Mouse (Mus musculus) intestine, postnatal 0 days (tissue): ENCODE data around the gene Tmem191c. TPM values are rescaled to one million over a fixed set of nuclear protein-coding genes. Genes with fewer than 3 reads are reported as not detected.

Experiments
- ATAC-seq: fragments of 200-750 bp; cut with Nextera tagmentation; 2 replicates; pipeline ENCODE4 v1.8.0; 2017; ENCODE audit warnings: mild to moderate bottlenecking, moderate TSS enrichment, moderate library complexity
- H3K27ac ChIP-seq: fragments of 300-500 bp; sonication (generic); 2 replicates; pipeline ENCODE4 v1.5.1; 2014; ENCODE audit warnings: mild to moderate bottlenecking, low read depth, low read length, moderate library complexity
- H3K27me3 ChIP-seq: fragments of 300-500 bp; sonication (generic); replicated peaks from 2 replicates; pipeline ENCODE4 v1.6.1; 2014; ENCODE audit warnings: low read length, mixed read lengths; ENCODE audit not compliant: control insufficient read depth, insufficient read depth
- H3K36me3 ChIP-seq: fragments of 300-500 bp; sonication (generic); 2 replicates; pipeline ENCODE4 v1.6.1; 2014; ENCODE audit warnings: mild to moderate bottlenecking, moderate library complexity; ENCODE audit not compliant: control insufficient read depth, insufficient read depth
- H3K4me1 ChIP-seq: fragments of 300-500 bp; sonication (generic); replicated peaks from 2 replicates; pipeline ENCODE4 v1.6.1; 2014; ENCODE audit warnings: antibody characterized with exemption, low read length, mixed read lengths; ENCODE audit not compliant: control insufficient read depth, insufficient read depth
- H3K4me2 ChIP-seq: fragments of 300-500 bp; sonication (generic); replicated peaks from 2 replicates; pipeline ENCODE4 v1.6.1; 2014; ENCODE audit warnings: low read depth, mild to moderate bottlenecking, moderate library complexity
- H3K4me3 ChIP-seq: fragments of 300-500 bp; sonication (generic); 2 replicates; pipeline ENCODE4 v1.5.1; 2014; ENCODE audit warnings: low read depth, low read length
- H3K9ac ChIP-seq: fragments of 300-500 bp; sonication (generic); 2 replicates; pipeline ENCODE4 v1.6.1; 2014; ENCODE audit warnings: mild to moderate bottlenecking, low read depth, low read length
- H3K9me3 ChIP-seq: fragments of 300-500 bp; sonication (generic); 2 replicates; pipeline ENCODE4 v1.6.1; 2016; ENCODE audit warnings: mixed run types; ENCODE audit not compliant: control insufficient read depth
- CTCF ChIP-seq: sonication (generic); IDR thresholded peaks from 2 replicates; pipeline ENCODE4 v1.5.1; 2016; ENCODE audit warnings: low read depth, mild to moderate bottlenecking, control low read depth, antibody characterized with exemption, moderate library complexity
- WGBS: fragments of 180-500 bp; shearing (Covaris S2); extraction: QIAGEN DNeasy Blood & Tissue Kit; methylation state at CpG from one replicate; pipeline ENCODE4 v1.1.7; 2014; 5-methylcytosine and 5-hydroxymethylcytosine counted together
- polyA plus RNA-seq: library from polyadenylated mRNA; unstranded; fragments of >200 nt; fragmentation: Nextera tagmentation; extraction: Ambion mirVana; gene quantifications from 2 replicates; pipeline ENCODE4 v1.2.1, GENCODE M21; 2015

Tmem191c gene
- polyA plus RNA-seq, 1 experiment from 2014 or later: 4.8 TPM

DNA sequence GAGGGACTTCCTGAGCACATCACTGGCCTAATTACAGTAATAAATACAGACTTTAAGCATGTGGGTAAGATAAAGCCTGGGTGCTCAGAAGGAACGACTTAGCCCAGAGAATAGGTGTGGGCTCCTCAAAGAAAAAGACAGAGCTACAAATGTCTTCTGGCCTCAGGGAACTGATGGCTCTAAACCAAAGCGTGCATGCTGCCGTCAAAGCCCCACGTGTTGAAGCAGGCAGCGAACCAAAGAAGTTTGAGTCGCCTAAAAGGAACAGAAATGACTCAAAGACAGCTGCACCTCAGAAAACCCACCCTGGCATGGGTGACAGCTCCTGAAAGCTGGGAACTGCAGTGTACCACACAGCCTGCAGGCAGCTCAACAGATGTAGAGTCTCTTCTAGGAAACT lies 4.0 kb upstream of the Tmem191c start:
- Histone ChIP-seq H3K9me3 (no peaks in the 10 kb centered on the region), H3K27ac (no peak overlapping the region), H3K4me1 (no peaks in the 10 kb centered on the region), H3K4me2 (no peak overlapping the region), H3K9ac (no peak overlapping the region), H3K36me3 (no peaks in the 10 kb centered on the region), H3K27me3 (0 out of 2 replicates have a peak, but pooled peaks cover 4% of the 10 kb centered on the region), H3K4me3 (no peak overlapping the region)
- no peak for ATAC-seq
- 73% methylated on average over 6 of the region's 6 CpGs for WGBS
- TF ChIP-seq CTCF: no peak

DNA sequence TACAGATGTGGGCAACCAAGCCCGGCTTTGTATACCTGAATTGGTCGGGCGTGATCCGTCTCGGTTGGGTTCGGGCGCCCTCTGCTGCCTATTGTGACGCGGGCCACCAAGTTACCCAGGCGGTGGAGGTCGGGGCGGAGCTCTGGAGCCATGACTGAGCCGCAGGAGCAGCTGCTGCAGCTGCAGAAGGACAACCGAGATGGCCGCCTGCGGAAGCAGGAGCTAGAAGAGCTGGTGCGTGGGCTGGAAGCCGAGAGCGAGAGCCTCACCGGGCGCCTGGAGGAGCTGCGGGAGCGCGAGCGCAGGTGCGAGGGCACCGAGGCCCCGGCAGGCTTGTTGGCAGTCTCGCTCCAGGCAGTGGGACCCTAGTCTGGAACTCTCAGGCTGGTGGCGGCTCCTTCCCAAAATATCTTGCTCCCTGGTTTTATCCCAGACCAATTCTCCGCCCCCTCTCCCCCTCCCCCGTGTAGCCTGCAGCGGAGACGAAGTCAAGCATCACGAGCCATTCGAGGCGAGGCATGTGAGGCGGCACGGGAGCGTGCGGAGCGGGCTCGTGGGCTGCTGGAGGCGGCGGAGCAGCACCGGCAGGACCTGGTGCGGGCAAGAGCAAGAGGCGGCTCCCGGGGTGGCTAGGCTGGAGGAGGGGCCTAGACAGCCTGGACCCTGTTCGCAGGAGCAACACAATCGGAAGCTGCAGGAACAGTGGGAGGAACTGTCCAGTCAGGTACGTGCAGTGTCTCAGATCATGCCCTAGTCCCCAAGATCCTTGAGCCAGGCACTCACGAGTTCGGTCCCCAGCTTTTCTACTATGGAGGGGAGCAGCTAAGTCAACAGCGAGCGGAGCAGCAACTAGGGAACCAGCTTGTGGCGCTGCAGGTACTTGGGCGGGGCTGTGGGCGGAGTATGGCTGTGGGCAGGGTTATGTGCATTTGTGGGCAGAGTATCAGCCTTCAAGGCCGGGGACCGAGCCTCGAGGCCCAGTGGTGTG lies 581 bp downstream of the Tmem191c start:
- Histone ChIP-seq H3K36me3 (peaks cover 8% of the 10 kb centered on the region; the same call in 1 of the 2 replicates), H3K9ac (peak overlapping the region; percentile 45), H3K27me3 (peaks cover 16% of the 10 kb centered on the region; the same call in 1 of the 2 replicates), H3K4me1 (peaks cover 9% of the 10 kb centered on the region), H3K4me3 (peak overlapping the region; percentile 56), H3K4me2 (peak overlapping the region; percentile 98), H3K27ac (0 out of 2 replicates have a peak overlapping the region, but pooled peaks have one; percentile 46), H3K9me3 (no peaks in the 10 kb centered on the region)
- ATAC-seq: peak; percentile 82
- TF ChIP-seq CTCF: peak; percentile 98
- under 1% methylated on average over 62 of the region's 62 CpGs for WGBS

DNA sequence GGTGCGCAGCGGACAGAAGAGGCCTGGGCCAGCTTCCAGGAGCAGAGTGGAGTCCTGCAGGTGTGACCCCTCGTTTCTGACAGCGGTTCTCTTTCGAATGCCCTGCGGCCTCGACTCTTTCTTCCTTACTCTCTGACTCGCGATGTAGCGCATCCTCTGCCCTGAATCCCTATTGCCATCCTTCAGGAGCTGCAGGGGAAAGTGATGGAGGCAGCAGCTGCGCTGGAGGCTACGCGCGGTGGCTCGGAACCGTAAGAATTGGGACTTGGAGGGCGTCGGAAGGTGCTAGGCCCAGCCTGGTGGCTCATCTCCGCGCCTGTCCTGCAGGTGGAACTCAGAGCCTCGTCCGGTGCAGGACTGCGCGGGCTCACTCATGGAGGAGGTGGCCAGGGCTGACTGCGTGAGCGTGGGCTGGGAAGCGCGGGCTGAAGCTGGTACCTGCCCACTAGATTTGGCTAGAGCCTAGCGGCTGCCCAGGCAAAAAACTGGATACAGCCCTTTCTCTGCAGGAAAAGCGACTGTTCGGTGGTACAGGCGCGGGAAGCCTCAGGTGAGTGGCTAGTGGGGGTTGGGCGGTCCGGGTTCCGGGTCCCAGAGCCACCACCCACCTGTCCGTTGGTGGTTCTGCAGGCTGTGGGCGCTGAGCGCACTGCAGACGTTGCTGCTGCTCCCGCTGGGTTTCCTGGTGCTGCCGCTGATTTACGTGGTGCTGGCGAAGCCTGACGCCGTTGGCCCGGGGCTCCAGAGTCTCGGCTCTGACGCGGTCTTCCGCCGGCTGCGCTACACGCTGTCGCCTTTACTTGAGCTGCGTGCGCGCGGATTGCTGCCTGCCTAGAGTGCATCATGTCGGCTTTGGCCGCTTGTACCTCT lies 1.7 kb downstream of the Tmem191c start:
- Histone ChIP-seq H3K27ac (no peak overlapping the region), H3K9me3 (no peaks in the 10 kb centered on the region), H3K9ac (no peak overlapping the region), H3K4me3 (peak overlapping the region; percentile 56), H3K4me1 (peaks cover 9% of the 10 kb centered on the region), H3K4me2 (peak overlapping the region; percentile 98), H3K36me3 (peaks cover 20% of the 10 kb centered on the region; the same call in 1 of the 2 replicates), H3K27me3 (peaks cover 16% of the 10 kb centered on the region; the same call in 1 of the 2 replicates)
- no peak for TF ChIP-seq CTCF
- no peak; the same call in 1 of the 2 replicates for ATAC-seq
- 10% methylated on average over 61 of the region's 61 CpGs for WGBS

DNA sequence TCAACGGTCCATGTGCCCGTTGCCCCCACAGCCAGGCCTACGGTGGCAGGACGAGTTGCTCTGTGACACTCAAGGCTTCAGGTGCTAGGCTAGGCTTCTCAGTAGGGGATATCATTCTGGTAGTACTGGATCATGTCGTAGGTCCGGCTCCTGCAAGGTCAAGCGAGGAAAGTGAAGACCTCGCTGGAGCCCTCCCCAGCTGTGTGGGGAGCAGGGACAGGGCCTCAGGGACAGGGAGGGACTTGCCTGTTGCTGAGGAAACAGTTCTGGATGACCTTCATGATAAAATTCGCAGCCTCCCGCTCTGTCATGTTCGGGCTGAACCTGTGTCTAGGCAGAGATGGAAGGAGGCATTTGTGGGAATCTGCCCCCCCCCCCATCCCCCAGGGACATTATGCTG lies 4.6 kb downstream of the Tmem191c start:
- Histone ChIP-seq H3K9ac (no peak overlapping the region), H3K27me3 (peaks cover 16% of the 10 kb centered on the region; the same call in 1 of the 2 replicates), H3K36me3 (peaks cover 44% of the 10 kb centered on the region), H3K4me3 (no peak overlapping the region), H3K27ac (no peak overlapping the region), H3K4me2 (no peak overlapping the region), H3K9me3 (no peaks in the 10 kb centered on the region), H3K4me1 (peaks cover 9% of the 10 kb centered on the region)
- ATAC-seq: no peak
- 95% methylated on average over 11 of the region's 11 CpGs for WGBS
- no peak for TF ChIP-seq CTCF

DNA sequence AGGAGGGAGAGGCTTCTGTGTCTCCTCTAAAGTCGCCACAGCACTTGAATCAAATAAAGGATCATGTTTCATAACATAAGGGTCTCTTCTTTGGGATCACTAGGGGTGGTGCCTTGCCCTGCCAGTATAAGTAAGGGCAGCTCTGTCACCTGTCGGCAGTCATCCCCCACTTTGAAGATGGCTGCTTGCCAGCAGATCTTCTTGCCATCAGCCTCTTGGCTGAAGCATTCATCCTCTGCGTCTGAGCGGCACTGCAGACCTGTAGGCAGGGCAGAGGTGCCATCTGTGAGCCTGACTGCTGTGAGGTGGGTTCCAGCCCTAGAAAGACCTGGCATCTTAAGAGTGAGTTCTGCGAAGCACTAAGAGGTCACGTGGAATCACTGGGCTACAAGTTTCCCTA lies 7.3 kb downstream of the Tmem191c start:
- H3K9me3 ChIP-seq: no peaks in the 10 kb centered on the region
- no peak overlapping the region for H3K4me2 ChIP-seq
- H3K4me1 ChIP-seq: no peaks in the 10 kb centered on the region
- H3K27me3 ChIP-seq: 0 out of 2 replicates have a peak, but pooled peaks cover 1% of the 10 kb centered on the region
- H3K27ac ChIP-seq: no peak overlapping the region
- no peak overlapping the region for H3K9ac ChIP-seq
- no peak overlapping the region for H3K4me3 ChIP-seq
- TF ChIP-seq CTCF: no peak
- 80% methylated on average over 6 of the region's 6 CpGs for WGBS
- H3K36me3 ChIP-seq: peaks cover 63% of the 10 kb centered on the region
- no peak for ATAC-seq

DNA sequence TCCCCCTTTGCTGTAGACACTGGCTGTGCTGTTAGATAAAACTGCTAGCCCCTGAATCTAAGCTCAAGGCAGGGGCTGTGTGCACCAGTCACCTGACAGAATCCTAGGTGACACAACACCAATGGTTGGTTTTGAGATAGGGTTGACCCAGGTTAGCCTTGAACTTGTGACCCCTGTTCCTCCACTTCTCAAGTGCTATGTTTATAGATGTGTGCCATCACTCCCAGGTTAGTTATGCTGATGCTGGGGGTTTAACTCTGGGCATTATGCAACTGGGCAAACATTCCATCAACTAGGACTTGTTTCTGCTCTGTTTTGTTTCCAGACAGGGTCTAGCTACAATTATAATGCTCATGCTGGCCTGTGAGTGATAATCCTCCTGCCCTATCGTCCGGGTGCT lies 11.2 kb downstream of the Tmem191c start:
- WGBS: 73% methylated on average over 2 of the region's 2 CpGs
- H3K27ac ChIP-seq: no peak overlapping the region
- no peaks in the 10 kb centered on the region for H3K27me3 ChIP-seq
- no peak for TF ChIP-seq CTCF
- no peak overlapping the region for H3K4me3 ChIP-seq
- H3K4me2 ChIP-seq: no peak overlapping the region
- H3K4me1 ChIP-seq: no peaks in the 10 kb centered on the region
- ATAC-seq: no peak
- no peaks in the 10 kb centered on the region for H3K9me3 ChIP-seq
- H3K36me3 ChIP-seq: peaks cover 69% of the 10 kb centered on the region
- no peak overlapping the region for H3K9ac ChIP-seq
